Mouse (Mus musculus) embryonic facial prominence, embryonic 11.5 days (tissue): Measurements from ENCODE around the gene Adamts6. TPM values are rescaled to one million over a fixed set of nuclear protein-coding genes. Genes with fewer than 3 reads are reported as not detected.

Experiments used
- ATAC-seq: fragments of 200-750 bp; cut with Nextera tagmentation; replicated peaks from 2 replicates; pipeline ENCODE4 v1.8.0; 2017; ENCODE audit warnings: low read depth; ENCODE audit not compliant: insufficient number of reproducible peaks, low FRiP score, low TSS enrichment
- DNase-seq: peaks from one replicate; pipeline ENCODE4 v3.0.0-alpha.2; 2015; ENCODE audit warnings: low spot score
- H3K27ac ChIP-seq: fragments of 300-500 bp; sonication (generic); replicated peaks from 2 replicates; pipeline ENCODE4 v1.5.1; 2014; ENCODE audit warnings: mild to moderate bottlenecking, low read depth, low read length, control low read depth
- H3K27me3 ChIP-seq: fragments of 300-500 bp; sonication (generic); 2 replicates; pipeline ENCODE4 v1.6.1; 2014; ENCODE audit warnings: mild to moderate bottlenecking, low read length, moderate library complexity, mixed read lengths; ENCODE audit not compliant: control insufficient read depth, insufficient read depth
- H3K36me3 ChIP-seq: fragments of 300-500 bp; sonication (generic); replicated peaks from 2 replicates; pipeline ENCODE4 v1.6.1; 2014; ENCODE audit warnings: low read depth, mild to moderate bottlenecking, low read length, moderate library complexity, mixed read lengths; ENCODE audit not compliant: control insufficient read depth, insufficient read depth
- H3K4me1 ChIP-seq: fragments of 300-500 bp; sonication (generic); 2 replicates; pipeline ENCODE4 v1.6.1; 2014; ENCODE audit warnings: low read length, mixed read lengths; ENCODE audit not compliant: control insufficient read depth, insufficient read depth
- H3K4me2 ChIP-seq: fragments of 300-500 bp; sonication (generic); 2 replicates; pipeline ENCODE4 v1.6.1; 2014; ENCODE audit warnings: low read depth, mild to moderate bottlenecking, control low read depth, low read length, moderate library complexity
- H3K4me3 ChIP-seq: fragments of 300-500 bp; sonication (generic); 2 replicates; pipeline ENCODE4 v1.5.1; 2014; ENCODE audit warnings: low read depth, low read length, control low read depth
- H3K9ac ChIP-seq: fragments of 300-500 bp; sonication (generic); replicated peaks from 2 replicates; pipeline ENCODE4 v1.6.1; 2014; ENCODE audit warnings: mild to moderate bottlenecking, control low read depth, low read length
- H3K9me3 ChIP-seq: fragments of 300-500 bp; sonication (generic); replicated peaks from 2 replicates; pipeline ENCODE4 v1.6.1; 2016; ENCODE audit warnings: mild to moderate bottlenecking, low read length, inconsistent platforms, mixed read lengths; ENCODE audit not compliant: control insufficient read depth
- WGBS: fragments of 180-500 bp; shearing (Covaris S2); extraction: QIAGEN DNeasy Blood & Tissue Kit; methylation state at CpG from one replicate; pipeline ENCODE4 v1.1.7; 2014; 5-methylcytosine and 5-hydroxymethylcytosine counted together
- polyA plus RNA-seq: library from polyadenylated mRNA; unstranded; fragments of >200 nt; fragmentation: Nextera tagmentation; extraction: Ambion mirVana; gene quantifications from 2 replicates; pipeline ENCODE4 v1.2.1, GENCODE M21; 2014

Gene Adamts6
- polyA plus RNA-seq, 1 experiment from 2014 or later: 3.1 TPM

DNA sequence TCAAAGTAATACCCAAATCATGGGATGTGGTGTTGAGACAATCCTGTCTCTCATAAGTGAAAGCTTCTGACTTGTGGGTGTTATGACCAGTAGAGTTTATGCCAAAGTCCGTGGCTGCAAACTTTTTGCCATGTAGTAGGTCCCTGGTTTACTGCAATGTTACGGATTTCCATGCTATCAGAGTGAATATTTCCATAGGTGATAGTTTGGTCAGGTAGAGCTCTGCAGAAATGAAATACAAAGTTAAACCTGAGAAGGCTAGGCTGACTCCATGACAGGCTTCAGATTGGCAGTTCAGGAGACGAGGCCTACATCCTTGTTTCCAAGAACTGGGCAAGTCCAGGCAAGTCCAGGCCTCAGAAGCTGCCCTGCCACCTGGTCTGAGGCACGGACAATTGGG, 232.3 kb downstream of the Adamts6 start:
- Histone ChIP-seq H3K36me3 (no peaks in the 10 kb centered on the region), H3K4me3 (no peak overlapping the region), H3K4me2 (no peak overlapping the region), H3K9ac (no peak overlapping the region), H3K27me3 (no peaks in the 10 kb centered on the region), H3K4me1 (no peaks in the 10 kb centered on the region), H3K9me3 (no peaks in the 10 kb centered on the region), H3K27ac (no peak overlapping the region)
- ATAC-seq: no peak
- 86% methylated on average over 4 of the region's 4 CpGs for WGBS
- DNase-seq: no peak

DNA sequence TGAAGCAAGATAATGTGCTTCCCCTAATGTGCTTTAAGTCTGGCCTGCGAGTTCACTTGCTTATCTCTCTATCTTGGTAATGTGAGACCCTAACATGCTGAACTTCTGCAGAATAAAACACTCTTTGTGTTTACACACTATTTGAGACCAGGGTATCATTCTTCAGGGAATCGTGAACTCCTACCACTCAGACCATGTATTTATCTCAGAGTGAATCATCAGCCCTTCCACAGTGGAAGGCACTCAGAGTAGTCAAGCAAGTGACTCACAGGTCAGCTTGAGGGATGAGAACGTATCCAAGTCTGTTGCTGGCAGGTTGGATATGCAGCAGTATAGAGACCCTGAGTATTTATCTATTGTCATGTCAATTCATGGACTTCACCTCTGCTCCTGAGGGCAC, 232.8 kb downstream of the Adamts6 start:
- Histone ChIP-seq H3K9me3 (no peaks in the 10 kb centered on the region), H3K27me3 (no peaks in the 10 kb centered on the region), H3K4me3 (no peak overlapping the region), H3K36me3 (no peaks in the 10 kb centered on the region), H3K27ac (no peak overlapping the region), H3K4me1 (no peaks in the 10 kb centered on the region), H3K4me2 (no peak overlapping the region), H3K9ac (no peak overlapping the region)
- ATAC-seq (no peak), DNase-seq (no peak)
- 66% methylated on average over 3 of the region's 3 CpGs for WGBS

DNA sequence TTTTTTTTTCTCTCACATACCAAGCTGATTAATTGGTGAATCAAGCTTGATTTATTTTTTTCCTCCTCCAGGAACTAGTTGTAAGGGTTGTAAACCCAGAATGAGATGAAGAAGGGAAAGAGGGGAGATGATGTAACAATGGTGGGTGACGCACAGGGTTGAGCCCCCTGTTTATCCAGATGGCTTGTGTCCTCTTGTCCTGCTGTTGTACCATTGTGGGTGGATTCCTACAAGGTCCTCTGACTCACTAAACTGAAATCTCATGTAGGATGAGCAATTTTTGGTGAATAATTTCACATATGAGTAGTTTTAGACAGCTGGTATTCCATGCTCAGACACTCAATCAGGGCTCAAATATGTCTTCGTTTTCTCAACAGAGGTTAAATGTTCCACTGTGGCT, 233.9 kb downstream of the Adamts6 start:
- ATAC-seq (no peak), DNase-seq (no peak)
- Histone ChIP-seq H3K9me3 (no peaks in the 10 kb centered on the region), H3K27ac (no peak overlapping the region), H3K4me2 (no peak overlapping the region), H3K4me3 (no peak overlapping the region), H3K27me3 (no peaks in the 10 kb centered on the region), H3K4me1 (no peaks in the 10 kb centered on the region), H3K9ac (no peak overlapping the region), H3K36me3 (no peaks in the 10 kb centered on the region)
- 91% methylated on average over 2 of the region's 2 CpGs for WGBS

DNA sequence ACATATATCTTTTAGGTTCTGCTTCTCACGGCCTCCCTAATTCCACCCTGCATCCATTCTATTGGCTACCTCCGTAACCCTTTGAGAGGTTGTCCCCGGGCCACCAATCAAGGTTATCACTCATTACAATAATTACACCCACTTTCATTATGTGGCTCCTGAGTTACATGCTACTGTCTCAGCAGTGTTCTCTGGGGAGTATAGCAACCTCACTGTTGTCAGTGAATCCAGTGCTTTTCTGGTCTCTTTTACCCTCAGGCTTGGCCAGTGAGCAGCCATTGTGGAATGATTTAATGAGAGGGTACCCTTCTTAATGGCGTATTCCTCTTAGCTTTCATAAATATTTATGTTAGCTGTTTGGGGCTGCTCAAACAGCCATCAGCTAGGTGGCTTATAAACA, 238.0 kb downstream of the Adamts6 start:
- DNase-seq: no peak
- no peak for ATAC-seq
- Histone ChIP-seq H3K27ac (no peak overlapping the region), H3K4me3 (no peak overlapping the region), H3K9ac (no peak overlapping the region), H3K36me3 (no peaks in the 10 kb centered on the region), H3K4me1 (no peaks in the 10 kb centered on the region), H3K4me2 (no peak overlapping the region), H3K9me3 (no peaks in the 10 kb centered on the region), H3K27me3 (no peaks in the 10 kb centered on the region)
- 77% methylated on average over 4 of the region's 4 CpGs for WGBS

DNA sequence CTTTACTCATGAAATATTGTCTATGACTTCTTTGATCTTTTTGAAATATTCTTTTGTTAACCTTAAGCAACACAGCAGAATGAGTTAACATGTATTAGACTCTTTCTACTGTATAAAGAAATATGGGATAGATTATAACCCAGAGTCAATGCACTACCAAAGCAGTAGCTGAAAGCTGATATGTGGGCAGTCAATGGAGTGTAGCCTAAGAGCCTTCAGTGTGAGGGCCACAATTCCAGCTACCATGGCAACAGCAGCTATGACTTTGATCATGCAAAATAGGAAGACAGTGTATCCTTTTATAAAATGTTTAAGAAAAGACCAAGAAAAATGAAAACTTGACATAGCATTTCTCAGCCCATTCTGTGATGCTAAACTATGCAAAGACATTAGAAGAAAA, 241.6 kb downstream of the Adamts6 start:
- DNase-seq: peak; percentile 31
- H3K4me2 ChIP-seq: no peak overlapping the region

DNA sequence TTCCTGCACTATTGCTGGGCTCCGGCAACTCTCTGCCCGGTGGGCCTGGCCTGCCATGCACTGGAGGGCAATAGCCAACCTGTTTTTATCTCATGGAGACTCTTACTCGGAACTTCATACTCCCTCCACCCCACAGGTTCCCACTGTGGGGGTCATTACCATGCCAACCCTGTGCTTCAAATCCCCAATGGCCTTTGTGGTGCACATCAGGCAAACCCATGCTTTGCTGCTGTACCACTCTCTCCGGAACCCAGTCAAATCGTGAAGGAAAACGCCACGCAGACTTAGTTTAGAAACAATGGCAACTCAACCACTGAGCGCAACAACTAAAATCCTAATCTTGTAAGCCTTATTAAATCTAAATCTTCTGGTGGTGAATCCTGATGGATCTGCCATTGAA, 244.2 kb downstream of the Adamts6 start:
- ATAC-seq (no peak), DNase-seq (no peak)
- 92% methylated on average over 8 of the region's 8 CpGs for WGBS
- Histone ChIP-seq H3K4me3 (no peak overlapping the region), H3K9me3 (no peaks in the 10 kb centered on the region), H3K27me3 (no peaks in the 10 kb centered on the region), H3K4me1 (no peaks in the 10 kb centered on the region), H3K27ac (no peak overlapping the region), H3K4me2 (no peak overlapping the region), H3K9ac (no peak overlapping the region), H3K36me3 (no peaks in the 10 kb centered on the region)

More for the DNA sequence above, 241.6 kb downstream of the Adamts6 start:
- Histone ChIP-seq H3K4me3 (no peak overlapping the region), H3K27me3 (no peaks in the 10 kb centered on the region), H3K36me3 (no peaks in the 10 kb centered on the region), H3K9ac (no peak overlapping the region), H3K4me1 (no peaks in the 10 kb centered on the region), H3K9me3 (no peaks in the 10 kb centered on the region), H3K27ac (no peak overlapping the region)
- ATAC-seq: 0 out of 2 replicates have a peak, but pooled peaks have one; percentile 52

DNA sequence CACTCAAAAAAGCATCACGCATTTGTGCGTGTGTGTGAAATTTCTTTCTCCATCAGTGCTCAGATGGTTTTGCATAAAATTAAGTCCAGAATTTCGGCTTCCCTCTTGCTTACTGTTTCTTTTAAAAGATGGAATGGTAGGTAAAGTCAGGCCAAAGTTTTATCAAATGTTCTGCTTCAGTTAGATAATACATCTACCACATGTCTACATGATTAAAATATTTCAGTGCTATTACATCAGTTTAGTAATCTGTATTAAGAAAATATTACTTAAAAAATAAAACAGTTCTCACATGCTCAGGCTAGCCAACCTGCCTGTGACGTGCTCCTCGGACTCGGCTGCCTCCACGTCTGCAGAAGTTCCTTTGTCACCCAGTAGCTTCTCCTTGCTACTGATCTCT, 245.1 kb downstream of the Adamts6 start:
- no peak overlapping the region for H3K9ac ChIP-seq
- H3K4me2 ChIP-seq: no peak overlapping the region
- 94% methylated on average over 7 of the region's 7 CpGs for WGBS
- H3K36me3 ChIP-seq: no peaks in the 10 kb centered on the region
- no peaks in the 10 kb centered on the region for H3K27me3 ChIP-seq
- H3K4me3 ChIP-seq: no peak overlapping the region
- DNase-seq (no peak), ATAC-seq (no peak)
- H3K27ac ChIP-seq: no peak overlapping the region
- H3K9me3 ChIP-seq: no peaks in the 10 kb centered on the region
- no peaks in the 10 kb centered on the region for H3K4me1 ChIP-seq

DNA sequence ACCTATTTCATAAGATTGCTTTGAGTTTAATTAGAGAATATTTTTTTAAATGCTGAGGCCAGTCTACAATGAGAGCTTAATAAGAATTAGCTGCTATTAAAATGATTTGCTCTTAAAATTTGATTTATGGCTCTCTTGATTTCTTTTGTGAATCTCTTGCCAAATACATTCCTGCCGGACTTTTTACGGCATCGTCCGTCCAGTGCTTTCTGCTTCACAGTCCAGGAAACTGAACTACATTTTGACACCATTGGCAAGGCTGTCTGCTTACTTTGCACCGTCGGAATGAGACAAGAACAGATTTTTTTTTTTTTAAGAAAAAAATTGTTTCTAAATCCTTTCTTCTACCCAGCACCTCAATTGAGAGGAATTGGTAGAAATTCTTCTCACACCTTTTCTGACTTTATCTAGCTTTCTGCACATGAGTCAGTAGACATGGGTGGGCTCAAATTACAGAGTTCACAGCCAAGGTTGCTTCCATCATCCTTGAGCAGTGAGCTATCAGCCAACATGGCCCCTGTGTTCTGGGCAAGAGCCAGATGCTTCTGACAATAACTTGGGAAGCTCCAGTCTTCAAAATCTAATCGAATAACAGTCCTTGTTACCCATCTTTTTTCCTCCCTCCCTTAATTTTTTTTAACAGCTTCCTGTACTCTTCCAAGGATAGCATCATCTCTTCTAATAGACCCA, 246.3 kb downstream of the Adamts6 start:
- Histone ChIP-seq H3K9ac (no peak overlapping the region), H3K36me3 (no peaks in the 10 kb centered on the region), H3K27ac (no peak overlapping the region), H3K9me3 (no peaks in the 10 kb centered on the region), H3K4me3 (no peak overlapping the region), H3K4me1 (no peaks in the 10 kb centered on the region), H3K4me2 (no peak overlapping the region), H3K27me3 (no peaks in the 10 kb centered on the region)
- ATAC-seq: no peak
- WGBS: 91% methylated on average over 7 of the region's 7 CpGs
- no peak for DNase-seq
